Mouse (Mus musculus) hindbrain, embryonic 15.5 days (tissue): Measurements from ENCODE around the gene Higd1b. TPM values are rescaled to one million over a fixed set of nuclear protein-coding genes. Genes with fewer than 3 reads are reported as not detected.
A peak's percentile ranks its signal among the peaks of the same experiment; 100 is the strongest.

Experiments used
- ATAC-seq: fragments of 200-750 bp; cut with Nextera tagmentation; 2 replicates; pipeline ENCODE4 v1.8.0; 2017; ENCODE audit warnings: low read depth, moderate number of reproducible peaks, moderate TSS enrichment; ENCODE audit not compliant: low FRiP score
- H3K27ac ChIP-seq: fragments of 300-500 bp; sonication (generic); replicated peaks from 2 replicates; pipeline ENCODE4 v1.5.1; 2015; ENCODE audit warnings: mild to moderate bottlenecking, inconsistent platforms
- H3K27me3 ChIP-seq: fragments of 300-500 bp; sonication (generic); 2 replicates; pipeline ENCODE4 v1.6.1; 2015; ENCODE audit warnings: control low read depth, inconsistent platforms
- H3K36me3 ChIP-seq: fragments of 300-500 bp; sonication (generic); 2 replicates; pipeline ENCODE4 v1.6.1; 2015; ENCODE audit warnings: control low read depth, inconsistent platforms
- H3K4me1 ChIP-seq: fragments of 300-500 bp; sonication (generic); replicated peaks from 2 replicates; pipeline ENCODE4 v1.6.1; 2015; ENCODE audit warnings: control low read depth, inconsistent platforms
- H3K4me2 ChIP-seq: fragments of 300-500 bp; sonication (generic); 2 replicates; pipeline ENCODE4 v1.6.1; 2015; ENCODE audit warnings: moderate library complexity, mild to moderate bottlenecking, inconsistent platforms
- H3K4me3 ChIP-seq: fragments of 300-500 bp; sonication (generic); 2 replicates; pipeline ENCODE4 v1.5.1; 2015; ENCODE audit warnings: mild to moderate bottlenecking, inconsistent platforms
- H3K9ac ChIP-seq: fragments of 300-500 bp; sonication (generic); 2 replicates; pipeline ENCODE4 v1.6.1; 2015; ENCODE audit warnings: inconsistent platforms
- H3K9me3 ChIP-seq: fragments of 300-500 bp; sonication (generic); 2 replicates; pipeline ENCODE4 v1.6.1; 2016; ENCODE audit warnings: control low read depth, inconsistent platforms
- WGBS: fragments of 180-500 bp; shearing (Covaris S2); methylation state at CpG from one replicate; pipeline ENCODE4 v1.1.7; 2015; 5-methylcytosine and 5-hydroxymethylcytosine counted together
- polyA plus RNA-seq: library from polyadenylated mRNA; unstranded; fragments of >200 nt; fragmentation: Nextera tagmentation; extraction: Ambion mirVana; gene quantifications from 2 replicates; pipeline ENCODE4 v1.2.1, GENCODE M21; 2015

The Higd1b gene
- 12.1 and 13.9 TPM in 2 replicates for polyA plus RNA-seq

DNA sequence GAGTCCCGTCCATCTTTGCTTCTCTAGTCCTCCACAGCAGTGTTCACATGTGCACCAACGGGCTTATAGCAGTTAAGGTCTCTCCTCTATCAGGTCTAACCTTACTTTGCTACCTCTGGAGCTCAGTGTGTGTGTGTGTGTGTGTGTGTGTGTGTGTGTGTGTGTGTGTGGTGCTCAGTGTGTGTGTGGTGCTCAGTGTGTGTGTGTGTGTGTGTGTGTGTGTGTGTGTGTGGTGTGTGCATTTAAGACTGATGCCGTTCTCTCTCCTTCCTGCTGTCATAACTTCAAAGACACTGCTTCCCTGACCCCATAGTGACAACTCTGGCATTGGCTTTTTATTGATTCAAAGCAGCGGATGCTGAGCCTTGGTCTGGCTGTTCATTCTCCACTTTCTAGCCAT lies at the start of gene Higd1b:
Gene Higd1b, plus strand, starts transcription at position 301 of the 400 bp plus-strand sequence.
- Histone ChIP-seq H3K4me2 (no peak within 1 kb of the TSS), H3K4me1 (no peaks in the 10 kb centered on the region), H3K27ac (no peak within 1 kb of the TSS), H3K36me3 (peaks cover 32% of the 10 kb centered on the region), H3K4me3 (no peak within 1 kb of the TSS), H3K9me3 (no peaks in the 10 kb centered on the region), H3K9ac (no peak within 1 kb of the TSS), H3K27me3 (no peaks in the 10 kb centered on the region)
- ATAC-seq: no peak
- WGBS: 82% methylated on average over 4 of the region's 4 CpGs

DNA sequence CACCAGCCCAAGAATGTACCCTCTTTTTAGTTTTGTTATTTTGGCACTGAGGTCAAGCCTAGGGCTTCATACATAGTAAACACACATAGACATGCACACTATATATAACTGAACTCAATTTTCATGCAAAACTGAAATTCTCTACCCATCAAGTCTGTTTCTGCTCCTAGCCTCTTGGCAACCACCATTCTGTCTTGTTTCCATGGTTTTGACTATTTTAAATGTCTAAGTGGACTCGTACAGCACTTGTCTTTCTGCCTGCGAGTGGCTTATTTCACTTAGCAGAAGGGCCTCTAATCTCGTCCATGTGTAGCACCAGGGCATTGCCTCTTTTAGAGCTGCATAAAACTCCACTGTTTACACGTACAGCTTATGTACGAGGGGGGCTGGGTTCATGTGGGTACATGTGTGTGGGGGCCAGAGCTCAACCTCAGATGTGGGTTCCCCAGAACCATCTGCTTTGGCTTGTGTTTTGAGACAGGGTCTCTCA lies 47.9 kb upstream of the Higd1b start:
- no peak for ATAC-seq
- WGBS: 85% methylated on average over 5 of the region's 5 CpGs

DNA sequence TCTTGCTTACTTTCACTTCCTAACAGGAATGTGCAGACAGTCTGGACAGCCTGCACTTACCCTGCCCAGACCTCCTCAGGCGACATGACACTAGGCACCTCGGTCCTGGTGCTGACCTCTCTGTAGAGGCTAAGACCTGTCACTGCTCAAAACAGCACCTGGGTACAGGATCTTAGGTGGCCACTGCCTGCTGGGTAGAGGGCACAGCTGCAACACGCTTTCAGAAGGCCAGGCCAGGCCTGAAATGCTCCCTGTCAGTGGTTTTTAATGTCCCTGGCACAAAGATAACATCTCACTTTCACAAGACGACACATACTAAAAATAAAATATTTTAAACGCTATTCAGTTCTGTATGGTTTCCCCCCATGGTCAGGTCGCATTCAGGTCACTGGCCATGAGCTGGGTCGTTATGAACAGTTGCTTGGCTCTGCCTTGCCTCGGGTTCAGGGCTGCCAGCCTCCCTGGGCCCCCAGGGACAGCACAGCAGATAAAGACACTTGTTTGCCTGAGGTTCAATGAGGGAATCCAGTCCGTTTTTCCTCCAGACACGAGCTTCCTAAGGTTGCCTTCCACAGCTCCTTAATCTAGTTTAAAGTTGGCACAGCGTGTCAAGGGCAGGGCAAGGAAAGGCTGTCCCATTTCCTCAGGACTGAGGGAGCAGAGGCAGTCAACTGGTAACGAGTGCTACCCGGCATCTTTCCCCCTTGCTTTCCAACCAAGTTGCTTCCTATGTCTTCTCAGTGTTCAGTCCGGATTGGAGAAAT lies 43.8 kb upstream of the Higd1b start:
- no peak overlapping the region for H3K27ac ChIP-seq

More for the DNA sequence above, 47.9 kb upstream of the Higd1b start:
- Histone ChIP-seq H3K27ac (no peak overlapping the region), H3K9ac (no peak overlapping the region), H3K4me2 (no peak overlapping the region), H3K4me1 (0 out of 2 replicates have a peak, but pooled peaks cover 6% of the 10 kb centered on the region), H3K36me3 (no peaks in the 10 kb centered on the region), H3K9me3 (no peaks in the 10 kb centered on the region), H3K4me3 (no peak overlapping the region), H3K27me3 (no peaks in the 10 kb centered on the region)

DNA sequence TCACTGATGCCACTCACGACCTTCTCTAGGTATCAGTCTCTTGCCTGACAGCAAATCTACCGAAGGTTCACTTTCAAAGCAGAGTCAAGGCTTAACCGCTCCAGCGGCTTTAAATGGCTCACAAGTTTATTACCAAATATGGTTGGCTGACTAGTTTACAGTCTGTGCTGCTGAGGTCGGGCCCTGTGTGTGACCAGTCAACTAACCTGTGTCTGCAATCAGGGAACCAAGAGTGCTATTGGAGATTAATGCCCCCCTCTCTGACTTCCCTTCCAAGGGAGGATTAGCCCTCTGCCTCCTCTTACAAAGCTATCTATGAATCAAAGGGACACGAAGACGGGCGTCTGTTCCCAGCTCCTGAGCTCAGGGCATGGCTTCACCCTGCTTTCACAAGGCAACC lies 41.5 kb upstream of the Higd1b start:
- no peaks in the 10 kb centered on the region for H3K9me3 ChIP-seq
- 67% methylated on average over 8 of the region's 8 CpGs for WGBS

More for the DNA sequence above, 43.8 kb upstream of the Higd1b start:
- 59% methylated on average over 14 of the region's 14 CpGs for WGBS
- no peak for ATAC-seq
- Histone ChIP-seq H3K9ac (no peak overlapping the region), H3K27me3 (no peaks in the 10 kb centered on the region), H3K36me3 (no peaks in the 10 kb centered on the region), H3K4me3 (no peak overlapping the region), H3K4me2 (no peak overlapping the region), H3K4me1 (0 out of 2 replicates have a peak, but pooled peaks cover 6% of the 10 kb centered on the region), H3K9me3 (no peaks in the 10 kb centered on the region)

DNA sequence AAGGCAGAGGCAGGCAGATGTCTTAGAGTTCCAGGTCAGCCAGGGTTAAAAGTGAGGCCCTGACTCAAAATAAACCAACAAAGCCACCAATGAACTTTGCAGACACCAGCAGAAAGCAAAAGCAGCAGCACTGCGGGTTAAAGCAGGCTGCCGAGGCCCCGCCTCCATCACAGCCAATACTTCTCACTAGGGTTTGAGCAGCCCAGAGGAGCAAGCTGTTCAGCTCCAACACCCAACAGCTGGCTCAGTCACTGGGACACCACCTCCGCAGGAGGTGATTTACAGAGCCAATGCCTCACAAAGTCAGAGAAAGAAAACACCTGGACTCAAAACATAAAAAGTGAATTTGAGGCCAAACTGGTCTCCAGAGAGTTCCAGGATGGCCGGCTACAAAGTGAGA lies 32.2 kb upstream of the Higd1b start:
- Histone ChIP-seq H3K4me3 (no peak overlapping the region), H3K9ac (no peak overlapping the region), H3K4me2 (no peak overlapping the region), H3K9me3 (no peaks in the 10 kb centered on the region), H3K4me1 (no peaks in the 10 kb centered on the region), H3K27me3 (no peaks in the 10 kb centered on the region), H3K36me3 (peaks cover 23% of the 10 kb centered on the region), H3K27ac (no peak overlapping the region)
- ATAC-seq: no peak
- 83% methylated on average over 5 of the region's 5 CpGs for WGBS

More for the DNA sequence above, 41.5 kb upstream of the Higd1b start:
- no peak for ATAC-seq
- Histone ChIP-seq H3K27ac (no peak overlapping the region), H3K4me1 (0 out of 2 replicates have a peak, but pooled peaks cover 6% of the 10 kb centered on the region), H3K4me3 (no peak overlapping the region), H3K27me3 (no peaks in the 10 kb centered on the region), H3K36me3 (0 out of 2 replicates have a peak, but pooled peaks cover 1% of the 10 kb centered on the region), H3K9ac (no peak overlapping the region), H3K4me2 (no peak overlapping the region)

DNA sequence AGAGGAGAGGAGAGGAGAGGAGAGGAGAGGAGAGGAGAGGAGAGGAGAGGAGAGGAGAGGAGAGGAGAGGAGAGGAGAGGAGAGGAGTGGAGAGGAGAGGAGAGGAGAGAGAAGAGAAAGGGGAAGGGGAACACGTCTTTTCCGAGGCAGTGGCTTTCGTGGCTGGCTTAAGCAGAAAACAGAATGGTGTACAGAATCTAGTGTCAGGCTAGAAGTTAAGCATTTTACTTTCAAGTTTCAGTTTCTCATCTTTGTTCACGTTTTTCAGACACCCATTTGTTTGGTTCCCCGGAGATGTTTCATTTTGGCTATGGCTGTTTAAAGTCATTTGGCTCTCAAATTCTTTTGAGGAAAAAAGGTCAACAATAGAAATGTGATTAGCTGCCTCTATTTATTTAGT lies 27.4 kb upstream of the Higd1b start:
- no peaks in the 10 kb centered on the region for H3K9me3 ChIP-seq
- 0 out of 2 replicates have a peak, but pooled peaks cover 4% of the 10 kb centered on the region for H3K36me3 ChIP-seq
- no peak overlapping the region for H3K9ac ChIP-seq
- H3K4me1 ChIP-seq: no peaks in the 10 kb centered on the region
- H3K27me3 ChIP-seq: no peaks in the 10 kb centered on the region
- no peak for ATAC-seq
- H3K27ac ChIP-seq: no peak overlapping the region
- H3K4me3 ChIP-seq: no peak overlapping the region
- WGBS: 75% methylated on average over 5 of the region's 5 CpGs
- no peak overlapping the region for H3K4me2 ChIP-seq

DNA sequence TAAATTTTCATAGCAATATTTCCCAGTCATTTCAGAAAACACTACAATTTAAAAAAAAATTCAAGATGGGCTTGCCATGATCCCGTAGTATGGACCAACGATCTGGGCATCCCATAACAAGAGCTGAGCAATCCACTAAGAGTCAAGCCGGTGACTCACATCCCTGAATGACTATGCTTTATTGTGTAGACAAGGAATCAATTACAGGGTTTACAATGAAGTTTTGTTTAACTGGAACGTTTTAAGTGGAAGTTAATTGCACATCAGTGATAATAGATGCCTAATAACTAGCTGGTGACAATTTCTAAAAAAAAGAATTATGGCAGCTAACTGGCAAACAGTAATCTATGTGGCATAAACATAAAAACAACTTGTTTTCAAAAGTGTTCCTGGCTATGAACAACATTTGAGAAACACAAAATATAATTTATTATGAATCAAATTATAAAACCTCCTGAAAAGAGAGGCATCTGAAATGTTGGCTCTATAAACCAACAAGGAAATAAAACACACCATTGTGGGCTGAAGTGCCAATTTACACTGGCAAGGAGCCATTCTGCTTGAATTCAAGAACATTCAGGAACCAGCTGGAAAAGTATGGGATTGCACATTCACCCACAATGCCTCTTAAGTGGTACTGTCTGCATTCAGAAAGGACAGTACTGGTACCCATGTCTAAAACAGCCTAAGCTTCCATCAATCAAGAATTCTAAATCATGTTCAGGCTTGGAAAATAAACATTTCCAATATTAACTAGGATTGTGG lies 24.7 kb upstream of the Higd1b start:
- H3K27me3 ChIP-seq: no peaks in the 10 kb centered on the region
- H3K4me3 ChIP-seq: no peak overlapping the region
- H3K36me3 ChIP-seq: no peaks in the 10 kb centered on the region
- H3K27ac ChIP-seq: no peak overlapping the region
- no peak for ATAC-seq
- 44% methylated on average over 4 of the region's 4 CpGs for WGBS
- no peak overlapping the region for H3K9ac ChIP-seq
- no peaks in the 10 kb centered on the region for H3K9me3 ChIP-seq
- H3K4me1 ChIP-seq: no peaks in the 10 kb centered on the region
- no peak overlapping the region for H3K4me2 ChIP-seq

DNA sequence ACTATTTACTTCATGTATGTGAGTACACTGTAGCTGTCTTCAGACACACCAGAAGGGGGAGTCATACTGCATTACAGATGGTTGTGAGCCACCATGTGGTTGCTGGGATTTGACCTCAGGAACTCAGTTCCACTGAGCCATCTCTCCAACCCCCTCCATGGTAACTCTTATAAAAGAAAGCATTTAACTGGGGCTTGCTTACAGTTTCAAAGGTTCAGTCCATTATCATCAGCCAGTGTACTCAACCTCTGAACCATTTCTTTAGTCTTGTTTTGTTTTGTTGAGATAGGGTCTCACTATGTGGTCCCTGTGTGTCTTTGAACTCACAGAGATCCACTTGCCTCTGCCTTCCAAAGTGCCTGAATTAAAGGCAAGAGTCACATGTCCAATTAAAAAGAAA lies 20.8 kb upstream of the Higd1b start:
- Histone ChIP-seq H3K9me3 (no peaks in the 10 kb centered on the region), H3K4me3 (no peak overlapping the region), H3K27ac (no peak overlapping the region), H3K36me3 (no peaks in the 10 kb centered on the region), H3K9ac (no peak overlapping the region), H3K4me2 (no peak overlapping the region), H3K4me1 (peaks cover 26% of the 10 kb centered on the region), H3K27me3 (no peaks in the 10 kb centered on the region)
- ATAC-seq: no peak

DNA sequence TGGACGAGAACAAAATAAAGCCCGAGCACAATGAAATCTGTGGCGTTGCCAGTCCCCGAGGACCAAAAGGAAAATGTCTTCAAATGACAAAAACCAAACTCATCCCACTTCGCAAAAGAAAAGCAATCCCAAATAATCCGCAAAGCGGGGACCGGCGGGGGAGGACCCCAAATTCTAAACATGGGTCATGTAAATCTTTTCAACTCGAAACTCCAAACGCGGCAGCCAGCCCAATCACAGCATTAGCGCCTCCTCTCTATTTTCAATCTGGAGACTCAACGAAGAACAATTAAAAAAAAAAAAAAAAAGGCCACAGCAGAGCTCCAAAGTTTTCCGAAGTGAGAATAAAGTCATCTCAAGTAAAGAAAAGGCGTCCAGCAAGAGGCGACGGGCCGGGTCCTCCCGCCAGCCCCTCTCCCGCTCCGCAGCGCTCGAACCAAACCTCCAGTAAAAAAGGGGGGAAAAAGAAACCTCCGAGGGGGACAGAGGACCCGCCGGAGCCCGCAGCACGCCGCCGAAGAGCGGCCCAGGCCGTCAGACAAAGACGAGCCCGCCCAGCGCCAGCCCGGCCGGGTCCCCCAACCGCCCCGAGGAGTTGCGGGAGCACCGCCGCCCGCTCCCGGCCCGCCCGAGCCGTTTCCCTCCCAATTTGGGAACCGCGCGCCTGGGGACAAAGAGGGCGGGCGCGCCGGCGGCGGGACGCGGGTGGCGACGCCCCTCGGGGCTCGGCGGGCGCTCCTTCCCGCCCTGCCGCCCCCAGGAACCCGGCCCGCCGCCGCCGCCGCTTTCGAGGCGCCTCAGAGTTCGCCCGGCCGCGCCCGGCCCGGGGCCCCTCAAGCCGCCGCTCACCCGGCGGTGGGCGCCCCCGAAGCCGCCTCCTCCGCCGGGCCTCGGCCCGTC lies 17.3 kb upstream of the Higd1b start:
- peak overlapping the region; percentile 92 for H3K27ac ChIP-seq
- ATAC-seq: peak; percentile 61
- under 1% methylated on average over 87 of the region's 92 CpGs for WGBS

DNA sequence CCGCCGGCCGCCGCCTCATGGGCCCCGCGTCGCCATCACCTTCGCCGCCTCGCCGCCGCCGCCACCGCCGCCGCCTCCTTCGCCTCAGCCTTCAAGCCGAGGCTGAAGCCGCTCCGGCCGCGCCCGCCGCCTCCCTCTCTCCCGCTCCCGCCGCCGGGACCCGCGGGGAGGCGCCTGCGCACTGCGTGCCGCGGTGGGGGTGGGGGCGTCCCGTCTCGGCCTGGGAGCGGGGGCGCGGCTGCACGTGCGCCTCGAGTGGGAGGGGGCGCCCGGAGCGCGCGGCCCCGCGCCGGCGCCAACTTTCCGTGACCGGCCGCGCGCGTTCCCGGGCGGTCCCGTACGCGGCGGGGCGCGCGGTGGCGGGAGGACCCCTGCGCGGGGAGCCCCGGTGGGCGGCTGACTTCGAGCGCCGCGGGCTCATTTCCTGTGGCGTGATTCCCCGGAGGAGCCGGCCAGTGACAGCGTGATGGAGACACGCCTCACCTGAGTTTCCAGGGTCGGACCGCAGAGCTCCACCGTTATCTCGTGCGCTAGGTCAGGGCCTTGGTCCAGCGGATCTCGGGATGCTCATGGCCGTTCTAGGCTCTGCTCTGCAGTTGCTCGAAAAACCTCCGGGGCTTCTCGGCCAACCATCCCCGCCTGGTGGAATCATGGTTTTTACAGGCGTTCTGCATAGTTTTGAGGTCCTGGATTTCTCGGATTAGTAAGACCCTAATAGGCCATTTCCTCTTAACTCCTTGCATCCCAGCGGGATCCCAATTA lies 16.4 kb upstream of the Higd1b start, which contains the start of gene Gjc1:
Gene Gjc1, minus strand, starts transcription at position 680 of the 762 bp plus-strand sequence.
- peaks cover 28% of the 10 kb centered on the region for H3K4me1 ChIP-seq
- no peaks in the 10 kb centered on the region for H3K9me3 ChIP-seq
- peak within 1 kb of the TSS; percentile 69 for H3K4me3 ChIP-seq
- 0% methylated on average over 60 of the region's 97 CpGs for WGBS
- H3K9ac ChIP-seq: peak within 1 kb of the TSS; percentile 81
- H3K27me3 ChIP-seq: no peaks in the 10 kb centered on the region; the same call in 1 of the 2 replicates
- peak within 1 kb of the TSS; percentile 73 for H3K4me2 ChIP-seq
- peak; percentile 87 for ATAC-seq
- no peaks in the 10 kb centered on the region for H3K36me3 ChIP-seq
- H3K27ac ChIP-seq: peak within 1 kb of the TSS; percentile 92

More for the DNA sequence above, 17.3 kb upstream of the Higd1b start:
- H3K4me2 ChIP-seq: peak overlapping the region; percentile 73
- no peaks in the 10 kb centered on the region for H3K9me3 ChIP-seq
- peak overlapping the region; percentile 81 for H3K9ac ChIP-seq
- H3K4me3 ChIP-seq: peak overlapping the region; percentile 69
- no peaks in the 10 kb centered on the region; the same call in 1 of the 2 replicates for H3K27me3 ChIP-seq
- H3K36me3 ChIP-seq: no peaks in the 10 kb centered on the region
- H3K4me1 ChIP-seq: peaks cover 28% of the 10 kb centered on the region
